Mouse (Mus musculus): Measurements from ENCODE around the gene Kcnk7.

DNA sequence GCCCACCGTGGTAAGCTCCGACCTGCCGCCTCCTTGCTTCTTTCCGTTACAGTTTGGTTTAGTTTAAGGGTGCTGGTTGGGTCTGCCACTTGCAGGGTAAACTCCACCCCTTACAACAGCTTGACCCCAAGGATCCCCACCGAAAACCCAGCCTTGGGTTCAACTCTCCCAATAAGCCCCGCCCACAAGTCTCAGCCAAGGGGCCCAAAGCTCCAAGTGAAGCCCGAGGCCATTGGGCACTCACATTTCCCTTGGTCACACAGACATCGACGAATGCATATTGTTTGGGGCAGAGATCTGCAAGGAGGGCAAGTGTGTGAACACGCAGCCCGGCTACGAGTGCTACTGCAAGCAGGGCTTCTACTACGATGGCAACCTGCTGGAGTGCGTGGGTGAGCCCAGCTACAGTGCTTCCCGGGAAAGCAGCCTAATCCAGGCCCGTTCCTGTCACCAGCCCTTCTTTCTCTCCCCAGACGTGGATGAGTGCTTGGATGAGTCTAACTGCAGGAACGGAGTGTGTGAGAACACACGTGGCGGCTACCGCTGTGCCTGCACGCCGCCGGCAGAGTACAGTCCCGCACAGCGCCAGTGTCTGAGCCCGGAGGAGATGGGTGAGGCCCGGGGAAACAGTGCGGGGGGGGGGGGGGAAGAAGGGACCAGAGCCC, 52.3 kb downstream of the Kcnk7 start:
- TF ChIP-seq CTCF (IDR thresholded peaks at IDR 0.05; ENCODE audit: control insufficient read depth, insufficient read depth, insufficient read length) (no peak), MYOG (IDR thresholded peaks at IDR 0.05; ENCODE audit: control insufficient read depth, extremely low read depth, insufficient read length) (no peak)

Data from C2C12 (cell line).